Mouse (Mus musculus) limb, embryonic 15.5 days (tissue): ENCODE results near the gene Cnksr1. TPM values are rescaled to one million over a fixed set of nuclear protein-coding genes. Genes with fewer than 3 reads are reported as not detected.

Source experiments
- ATAC-seq: fragments of 200-750 bp; cut with Nextera tagmentation; 2 replicates; pipeline ENCODE4 v1.8.0; 2017; ENCODE audit warnings: low read depth, moderate TSS enrichment; ENCODE audit not compliant: insufficient number of reproducible peaks, low FRiP score, low TSS enrichment
- H3K27ac ChIP-seq: fragments of 300-500 bp; sonication (generic); 2 replicates; pipeline ENCODE4 v1.5.1; 2015; ENCODE audit warnings: moderate library complexity, mild to moderate bottlenecking, inconsistent platforms
- H3K27me3 ChIP-seq: fragments of 300-500 bp; sonication (generic); 2 replicates; pipeline ENCODE4 v1.6.1; 2015; ENCODE audit warnings: inconsistent platforms
- H3K36me3 ChIP-seq: fragments of 300-500 bp; sonication (generic); 2 replicates; pipeline ENCODE4 v1.6.1; 2015; ENCODE audit warnings: inconsistent platforms
- H3K4me1 ChIP-seq: fragments of 300-500 bp; sonication (generic); 2 replicates; pipeline ENCODE4 v1.6.1; 2015; ENCODE audit warnings: inconsistent platforms
- H3K4me2 ChIP-seq: fragments of 300-500 bp; sonication (generic); 2 replicates; pipeline ENCODE4 v1.6.1; 2015; ENCODE audit warnings: mild to moderate bottlenecking, inconsistent platforms
- H3K4me3 ChIP-seq: fragments of 300-500 bp; sonication (generic); 2 replicates; pipeline ENCODE4 v1.5.1; 2015; ENCODE audit warnings: mild to moderate bottlenecking, inconsistent platforms
- H3K9ac ChIP-seq: fragments of 300-500 bp; sonication (generic); 2 replicates; pipeline ENCODE4 v1.6.1; 2015; ENCODE audit warnings: inconsistent platforms
- H3K9me3 ChIP-seq: fragments of 300-500 bp; sonication (generic); 2 replicates; pipeline ENCODE4 v1.6.1; 2016; ENCODE audit warnings: inconsistent platforms
- WGBS: fragments of 180-500 bp; shearing (Covaris S2); methylation state at CpG from one replicate; pipeline ENCODE4 v1.1.7; 2015; 5-methylcytosine and 5-hydroxymethylcytosine counted together
- polyA plus RNA-seq: library from polyadenylated mRNA; unstranded; fragments of >200 nt; fragmentation: Nextera tagmentation; extraction: Ambion mirVana; gene quantifications from 2 replicates; pipeline ENCODE4 v1.2.1, GENCODE M21; 2015

Gene Cnksr1
- polyA plus RNA-seq, 1 experiment from 2014 or later: 3.6 TPM

DNA sequence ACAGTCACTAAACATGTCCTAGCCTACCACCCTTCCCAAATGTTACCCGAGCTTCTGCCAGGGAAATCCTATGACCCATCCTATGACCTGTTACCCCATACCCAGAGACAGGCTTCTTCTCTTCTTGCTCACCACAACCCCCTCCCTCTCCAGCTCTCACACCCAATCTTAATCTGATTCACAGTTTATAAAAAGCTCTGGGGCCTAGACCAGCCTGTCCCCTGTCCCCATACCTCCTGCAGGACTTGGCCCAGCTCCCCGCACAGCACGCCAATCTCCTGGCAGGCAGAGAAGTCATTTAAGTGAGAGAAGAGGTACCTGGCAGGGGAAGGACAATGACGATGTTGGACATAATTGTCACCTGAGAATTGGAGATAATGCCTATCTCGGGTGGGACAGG lies 3.3 kb downstream of the Cnksr1 start:
- H3K36me3 ChIP-seq: no peaks in the 10 kb centered on the region
- no peak for ATAC-seq
- H3K9ac ChIP-seq: no peak overlapping the region
- H3K4me3 ChIP-seq: no peak overlapping the region
- H3K27me3 ChIP-seq: peaks cover 17% of the 10 kb centered on the region
- no peak overlapping the region for H3K27ac ChIP-seq
- no peaks in the 10 kb centered on the region for H3K9me3 ChIP-seq
- H3K4me2 ChIP-seq: no peak overlapping the region
- 77% methylated on average over 5 of the region's 5 CpGs for WGBS
- H3K4me1 ChIP-seq: peaks cover 17% of the 10 kb centered on the region

- Histone ChIP-seq H3K4me2 (no peak overlapping the region), H3K9ac (no peak overlapping the region), H3K27me3 (no peaks in the 10 kb centered on the region), H3K36me3 (no peaks in the 10 kb centered on the region), H3K4me3 (no peak overlapping the region), H3K27ac (no peak overlapping the region), H3K4me1 (no peaks in the 10 kb centered on the region), H3K9me3 (no peaks in the 10 kb centered on the region)
- 32% methylated on average over 8 of the region's 8 CpGs for WGBS
- ATAC-seq: no peak
These were observed 7.8 kb downstream of the Cnksr1 start for GRCm38 (mm10) chr4:134230431-134230830.

- H3K4me1 ChIP-seq: no peaks in the 10 kb centered on the region
- no peak within 1 kb of the TSS for H3K9ac ChIP-seq
- no peaks in the 10 kb centered on the region for H3K36me3 ChIP-seq
- ATAC-seq: no peak
- H3K9me3 ChIP-seq: no peaks in the 10 kb centered on the region
- no peaks in the 10 kb centered on the region for H3K27me3 ChIP-seq
- H3K4me3 ChIP-seq: no peak within 1 kb of the TSS
- H3K27ac ChIP-seq: no peak within 1 kb of the TSS
- WGBS: 73% methylated on average over 8 of the region's 8 CpGs
- H3K4me2 ChIP-seq: no peak within 1 kb of the TSS
These were observed 11.0 kb downstream of the Cnksr1 start, which contains the start of gene Catsper4 for GRCm38 (mm10) chr4:134227194-134227593. Gene Catsper4 (minus strand): TSS chr4:134227383.

- 60% methylated on average over 11 of the region's 11 CpGs for WGBS
- Histone ChIP-seq H3K9ac (no peak overlapping the region), H3K4me3 (no peak overlapping the region), H3K4me1 (no peaks in the 10 kb centered on the region), H3K36me3 (no peaks in the 10 kb centered on the region), H3K9me3 (no peaks in the 10 kb centered on the region), H3K4me2 (no peak overlapping the region), H3K27ac (no peak overlapping the region), H3K27me3 (no peaks in the 10 kb centered on the region)
- ATAC-seq: peak; percentile 61; the same call in 1 of the 2 replicates
These were observed 15.2 kb downstream of the Cnksr1 start for GRCm38 (mm10) chr4:134222793-134223600.

- H3K9me3 ChIP-seq: no peaks in the 10 kb centered on the region
- no peak overlapping the region for H3K9ac ChIP-seq
- no peak overlapping the region for H3K4me3 ChIP-seq
- ATAC-seq: no peak
- no peaks in the 10 kb centered on the region for H3K4me1 ChIP-seq
- no peak overlapping the region for H3K4me2 ChIP-seq
- no peaks in the 10 kb centered on the region for H3K27me3 ChIP-seq
- no peak overlapping the region for H3K27ac ChIP-seq
- H3K36me3 ChIP-seq: no peaks in the 10 kb centered on the region
- 56% methylated on average over 6 of the region's 6 CpGs for WGBS
These were observed 31.6 kb downstream of the Cnksr1 start for GRCm38 (mm10) chr4:134206488-134207053.

DNA sequence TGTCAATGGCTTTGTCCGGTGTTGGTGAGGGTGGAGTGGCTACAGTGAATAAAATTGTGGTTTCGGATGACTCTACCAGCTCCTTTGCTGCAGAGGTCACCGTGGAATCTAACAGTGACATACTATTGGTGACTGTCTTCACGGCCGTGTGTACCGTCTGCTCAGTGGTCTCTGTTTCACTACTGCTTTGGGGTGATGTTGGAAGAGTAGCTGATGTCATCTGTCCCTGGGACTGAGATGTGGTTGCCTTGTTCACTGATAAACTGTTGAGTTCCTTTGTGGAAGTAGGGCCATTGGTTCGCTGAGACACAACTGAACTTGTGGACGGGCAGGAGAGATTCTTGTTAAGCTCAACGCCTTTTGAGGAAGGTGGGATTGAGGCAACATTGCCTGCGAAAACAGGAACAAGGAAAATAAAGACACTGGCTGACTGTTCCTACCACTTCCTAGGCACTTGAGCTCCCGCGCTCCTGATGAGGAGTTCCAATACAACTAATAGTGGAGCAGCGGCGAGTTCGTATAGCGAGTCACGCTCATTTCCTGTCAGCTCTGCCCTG lies 34.8 kb downstream of the Cnksr1 start:
- Histone ChIP-seq H3K4me2 (no peak overlapping the region), H3K4me3 (no peak overlapping the region), H3K9me3 (no peaks in the 10 kb centered on the region), H3K36me3 (no peaks in the 10 kb centered on the region), H3K4me1 (no peaks in the 10 kb centered on the region), H3K27ac (no peak overlapping the region), H3K9ac (no peak overlapping the region), H3K27me3 (no peaks in the 10 kb centered on the region)
- ATAC-seq: no peak
- 82% methylated on average over 17 of the region's 17 CpGs for WGBS

DNA sequence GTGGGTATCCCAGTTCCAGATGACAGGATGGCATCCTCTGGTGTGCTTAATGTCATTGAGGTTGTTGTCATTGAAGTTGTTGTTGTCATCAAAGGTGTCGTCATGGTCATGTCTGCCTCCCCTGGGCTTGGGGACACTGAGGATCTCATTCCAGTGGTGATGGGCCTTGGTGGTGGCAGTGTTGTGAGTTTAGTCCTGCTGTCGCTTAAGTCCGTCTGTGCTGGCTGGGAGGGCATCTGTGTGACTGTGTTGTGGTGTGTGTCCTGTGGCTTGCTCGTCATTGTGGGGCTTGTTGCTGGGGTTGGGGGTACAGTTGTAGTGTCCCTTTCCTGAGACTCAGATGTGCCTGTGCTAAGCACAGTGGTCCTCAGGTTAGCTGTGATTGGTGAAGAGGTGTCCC lies 35.3 kb downstream of the Cnksr1 start, which contains the start of gene Gm7534:
Gene Gm7534 (minus strand): TSS at position 101 of the 400 bp plus-strand sequence.
- H3K4me1 ChIP-seq: no peaks in the 10 kb centered on the region
- no peak within 1 kb of the TSS for H3K27ac ChIP-seq
- H3K36me3 ChIP-seq: no peaks in the 10 kb centered on the region
- H3K9ac ChIP-seq: no peak within 1 kb of the TSS
- WGBS: 87% methylated on average over 4 of the region's 4 CpGs
- no peak within 1 kb of the TSS for H3K4me3 ChIP-seq
- ATAC-seq: no peak
- no peaks in the 10 kb centered on the region for H3K9me3 ChIP-seq
- no peaks in the 10 kb centered on the region for H3K27me3 ChIP-seq
- H3K4me2 ChIP-seq: no peak within 1 kb of the TSS

DNA sequence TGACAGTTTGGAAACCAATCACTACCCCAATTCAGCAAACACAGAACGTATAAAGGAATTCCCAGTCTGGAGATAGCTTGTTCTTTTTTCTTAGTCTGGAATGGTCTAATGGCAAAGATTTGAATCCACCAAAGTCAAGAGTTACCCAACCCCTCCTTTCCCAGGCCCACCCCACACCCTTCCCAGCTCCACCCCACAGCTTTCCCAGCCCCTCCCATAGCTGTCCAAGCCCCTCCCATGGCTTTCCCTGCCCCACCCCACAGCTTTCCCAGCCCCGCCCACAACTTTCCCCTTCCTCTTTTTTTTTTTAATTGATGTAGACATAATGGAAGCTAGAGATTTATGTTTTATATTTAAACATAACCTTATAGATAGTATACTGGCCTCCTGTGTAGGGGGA lies 38.8 kb downstream of the Cnksr1 start:
- no peaks in the 10 kb centered on the region for H3K27me3 ChIP-seq
- no peak overlapping the region for H3K4me3 ChIP-seq
- H3K4me1 ChIP-seq: no peaks in the 10 kb centered on the region
- no peaks in the 10 kb centered on the region for H3K9me3 ChIP-seq
- no peak for ATAC-seq
- H3K36me3 ChIP-seq: no peaks in the 10 kb centered on the region
- no peak overlapping the region for H3K27ac ChIP-seq
- 74% methylated on average over 2 of the region's 2 CpGs for WGBS
- no peak overlapping the region for H3K9ac ChIP-seq
- no peak overlapping the region for H3K4me2 ChIP-seq

GRCm38 (mm10) chr4:134186268-134186667 lies 51.9 kb downstream of the Cnksr1 start:
- under 1% methylated on average over 22 of the region's 22 CpGs for WGBS
- H3K9ac ChIP-seq: peak overlapping the region; percentile 71
- no peaks in the 10 kb centered on the region for H3K36me3 ChIP-seq
- H3K4me3 ChIP-seq: peak overlapping the region; percentile 72
- H3K4me2 ChIP-seq: peak overlapping the region; percentile 87
- no peaks in the 10 kb centered on the region for H3K27me3 ChIP-seq
- no peaks in the 10 kb centered on the region for H3K9me3 ChIP-seq
- ATAC-seq: no peak
- peaks cover 10% of the 10 kb centered on the region for H3K4me1 ChIP-seq
- peak overlapping the region; percentile 85 for H3K27ac ChIP-seq

DNA sequence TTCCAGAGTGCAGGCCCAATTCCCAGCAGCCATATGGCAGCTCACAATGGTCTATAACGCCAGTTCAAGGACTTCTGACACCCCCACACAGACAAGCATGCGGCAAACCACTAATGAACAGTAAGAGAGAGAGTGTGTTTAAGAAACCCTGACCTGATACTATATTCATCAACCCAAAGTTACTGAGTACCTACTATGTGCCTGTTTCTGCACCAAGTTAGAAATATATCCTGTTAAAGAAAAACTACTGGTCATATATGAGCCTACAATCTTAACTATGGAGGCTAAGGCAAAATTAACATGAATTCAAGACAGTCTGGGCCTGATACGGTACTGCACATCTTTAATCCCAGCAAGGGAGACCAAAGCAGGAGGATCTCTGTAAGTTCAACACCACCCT lies 52.6 kb downstream of the Cnksr1 start:
- Histone ChIP-seq H3K27me3 (no peaks in the 10 kb centered on the region), H3K4me2 (peak overlapping the region; percentile 87), H3K9me3 (no peaks in the 10 kb centered on the region), H3K4me1 (peaks cover 10% of the 10 kb centered on the region), H3K4me3 (peak overlapping the region; percentile 72), H3K36me3 (no peaks in the 10 kb centered on the region), H3K9ac (no peak overlapping the region), H3K27ac (no peak overlapping the region)
- ATAC-seq: no peak
- WGBS: 81% methylated on average over 3 of the region's 3 CpGs

- ATAC-seq: no peak
- Histone ChIP-seq H3K4me1 (peaks cover 10% of the 10 kb centered on the region), H3K4me3 (no peak overlapping the region), H3K9me3 (no peaks in the 10 kb centered on the region), H3K9ac (no peak overlapping the region), H3K36me3 (no peaks in the 10 kb centered on the region), H3K27me3 (no peaks in the 10 kb centered on the region), H3K27ac (no peak overlapping the region), H3K4me2 (no peak overlapping the region)
- 77% methylated on average over 3 of the region's 3 CpGs for WGBS
These were observed 54.5 kb downstream of the Cnksr1 start for GRCm38 (mm10) chr4:134183711-134184110.

DNA sequence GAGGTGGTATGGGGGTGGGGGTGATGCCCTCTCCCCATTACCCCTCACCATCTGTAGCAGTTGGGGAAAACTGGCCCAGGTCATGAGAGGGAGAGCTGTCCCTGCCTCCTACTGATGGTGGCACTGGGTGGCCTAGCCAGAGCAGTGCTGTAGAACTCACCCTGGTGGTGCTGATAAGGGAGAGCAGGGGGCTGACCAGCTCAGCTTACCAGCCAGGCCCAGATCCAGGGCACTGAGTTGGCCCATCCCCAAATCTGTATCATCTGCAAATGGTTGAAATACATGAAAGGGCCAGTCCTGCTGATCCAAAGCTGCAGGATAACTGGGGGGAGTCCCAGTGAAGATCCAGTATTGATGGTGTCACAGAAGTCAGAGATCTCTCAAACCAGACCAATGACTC lies 56.4 kb downstream of the Cnksr1 start:
- H3K4me2 ChIP-seq: no peak overlapping the region
- H3K36me3 ChIP-seq: no peaks in the 10 kb centered on the region
- H3K4me1 ChIP-seq: peaks cover 10% of the 10 kb centered on the region
- H3K27ac ChIP-seq: no peak overlapping the region
- H3K9me3 ChIP-seq: no peaks in the 10 kb centered on the region
- no peak for ATAC-seq
- H3K9ac ChIP-seq: no peak overlapping the region
- H3K4me3 ChIP-seq: no peak overlapping the region
- no peaks in the 10 kb centered on the region for H3K27me3 ChIP-seq
